Mouse (Mus musculus): ENCODE data around the gene Gm17581.

- TF ChIP-seq CTCF (IDR thresholded peaks at IDR 0.05; ENCODE audit: low read depth, low read length) (no peak), POLR2A (IDR thresholded peaks at IDR 0.05; ENCODE audit: extremely low read depth, insufficient read depth, low read length) (no peak)
Measured at GRCm38 (mm10) chr2:155776824-155777687, 41.4 kb upstream of the Gm17581 start.
